Mouse (Mus musculus) E14TG2a.4 (cell line): ENCODE results near the gene Ap3d1.

Experiments used
- CTCF ChIP-seq: conservative IDR thresholded peaks from 2 replicates; pipeline ENCODE4 v1.5.1; 2014; ENCODE audit warnings: low read length
- NANOG ChIP-seq: IDR thresholded peaks from 2 replicates; pipeline ENCODE4 v1.6.1; 2014; ENCODE audit warnings: borderline replicate concordance, low read length, mixed read lengths

GRCm38 (mm10) chr10:80679556-80680259 lies 62.4 kb downstream of the Ap3d1 start:
- TF ChIP-seq CTCF (no peak), NANOG (no peak)
